Comparison of ENCODE assay signal across 8 mouse cellular contexts in the genomic region with DNA sequence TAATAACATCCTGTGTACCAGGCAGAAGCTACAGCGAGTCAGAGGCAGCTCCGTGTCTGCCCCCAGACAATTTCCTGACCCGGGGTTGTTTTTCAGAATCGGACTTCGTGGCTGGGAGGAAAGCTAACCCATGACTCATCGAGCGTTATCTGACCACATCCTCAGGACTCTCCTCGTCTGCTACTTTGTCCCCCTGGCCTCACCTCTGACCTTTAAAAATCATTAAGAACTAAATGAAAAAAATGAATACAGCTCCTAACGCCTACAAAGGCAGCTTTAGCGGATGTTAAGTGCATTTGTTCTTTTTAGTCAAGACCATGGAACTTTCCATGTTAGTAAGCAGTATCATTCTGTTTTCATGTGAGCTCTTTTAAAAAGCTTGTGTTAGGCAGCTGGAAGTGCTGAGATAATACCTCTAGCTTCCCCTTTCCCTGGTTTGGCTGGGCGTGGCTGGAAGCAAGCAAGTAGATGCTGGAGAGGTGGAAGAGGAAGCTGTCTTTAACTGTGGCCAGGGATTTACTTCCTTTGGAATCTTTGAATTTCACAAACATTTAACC. TPM values are rescaled to one million over a fixed set of nuclear protein-coding genes. Genes with fewer than 3 reads are reported as not detected.
DNase-seq lines count a peak whose midpoint lies in the region; ATAC-seq and TF ChIP-seq lines count a peak whose summit lies in the region.

No protein-coding gene starts in this region.

- TF ChIP-seq EP300 in heart, postnatal 0 days (IDR thresholded peaks at IDR 0.05; ENCODE audit: low read depth) = no peak
- TF ChIP-seq EP300 in liver, postnatal 0 days (IDR thresholded peaks at IDR 0.05; ENCODE audit: low read depth) = peak; percentile 43; the same call in 1 of the 2 replicates

- no peak overlapping the region for H3K9ac ChIP-seq in heart, postnatal 0 days (replicated peaks; ENCODE audit: low read depth, low read length)
- no peak overlapping the region for H3K9ac ChIP-seq in liver, postnatal 0 days (replicated peaks)

- H3K27me3 ChIP-seq in Patski = no peaks in the 10 kb centered on the region
- no peaks in the 10 kb centered on the region for H3K27me3 ChIP-seq in heart, postnatal 0 days (ENCODE audit: control insufficient read depth, insufficient read depth, low read length)
- no peaks in the 10 kb centered on the region for H3K27me3 ChIP-seq in liver, postnatal 0 days (ENCODE audit: insufficient read depth, low read length)
- no peaks in the 10 kb centered on the region for H3K27me3 ChIP-seq in cerebellum, adult 2 months (ENCODE audit: control insufficient read depth, insufficient read depth, low read length)
- no peaks in the 10 kb centered on the region for H3K27me3 ChIP-seq in limb, embryonic 10.5 days (ENCODE audit: low read depth, poor library complexity, severe bottlenecking)

- peak overlapping the region; percentile 39 for H3K27ac ChIP-seq in heart, postnatal 0 days (ENCODE audit: low read depth)
- H3K27ac ChIP-seq in liver, postnatal 0 days (ENCODE audit: low read depth) = peak overlapping the region; percentile 25; the same call in 1 of the 2 replicates
- no peak overlapping the region for H3K27ac ChIP-seq in cerebellum, adult 2 months (ENCODE audit: insufficient read depth, low read length)
- no peak overlapping the region for H3K27ac ChIP-seq in limb, embryonic 10.5 days

- POLR2A ChIA-PET in Patski (lab: Charles Lee) = interaction anchor here (0.5 to 1.0 kb wide), 2 partner anchors 25 to 54 kb away, joined by 3 read pairs; no protein-coding TSS in a partner anchor

- H3K4me3 ChIP-seq in heart, postnatal 0 days (ENCODE audit: low read depth, low read length) = no peak overlapping the region
- no peak overlapping the region for H3K4me3 ChIP-seq in liver, postnatal 0 days (ENCODE audit: low read depth, low read length)
- H3K4me3 ChIP-seq in cerebellum, adult 2 months (replicated peaks; ENCODE audit: insufficient read depth, low read depth, low read length) = no peak overlapping the region
- no peak overlapping the region for H3K4me3 ChIP-seq in limb, embryonic 10.5 days

- DNase-seq in 416B (ENCODE audit: low read depth) = peak; percentile 98
- no peak for DNase-seq in Patski (ENCODE audit: low read depth, low spot score)
- peak; percentile 38 for DNase-seq in heart, postnatal 0 days (ENCODE audit: low spot score)
- DNase-seq in liver, postnatal 0 days = peak; percentile 40
- DNase-seq in cerebellum, adult 2 months = no peak
- no peak for DNase-seq in cerebellum, postnatal 4 days (ENCODE audit: low spot score in 2 of 2)
- DNase-seq in limb, embryonic 10.5 days (ENCODE audit: low spot score) = no peak
- DNase-seq in urinary bladder, postnatal 25 days (ENCODE audit: low spot score) = no peak

- no peaks in the 10 kb centered on the region for H3K36me3 ChIP-seq in heart, postnatal 0 days (replicated peaks; ENCODE audit: control insufficient read depth, insufficient read depth, low read length)
- no peaks in the 10 kb centered on the region for H3K36me3 ChIP-seq in liver, postnatal 0 days (replicated peaks; ENCODE audit: insufficient read depth, low read length)
- H3K36me3 ChIP-seq in limb, embryonic 10.5 days = no peaks in the 10 kb centered on the region

- TF ChIP-seq POLR2A in cerebellum, adult 2 months (IDR thresholded peaks at IDR 0.05; ENCODE audit: borderline replicate concordance, insufficient read depth, low read length) = no peak

- no peak for TF ChIP-seq CTCF in Patski (IDR thresholded peaks at IDR 0.05)
- no peak for TF ChIP-seq CTCF in heart, postnatal 0 days (IDR thresholded peaks at IDR 0.05; ENCODE audit: low read depth)
- no peak for TF ChIP-seq CTCF in liver, postnatal 0 days (IDR thresholded peaks at IDR 0.05; ENCODE audit: low read depth)
- no peak for TF ChIP-seq CTCF in cerebellum, adult 2 months (IDR thresholded peaks at IDR 0.05; ENCODE audit: borderline replicate concordance, insufficient read depth, low read depth, low read length)

- ATAC-seq in Patski = peak; percentile 40
- ATAC-seq in heart, postnatal 0 days (ENCODE audit: insufficient read depth, low read depth) = 0 out of 2 replicates have a peak, but pooled peaks have one; percentile 49
- ATAC-seq in liver, postnatal 0 days = peak; percentile 79

- peaks cover 3% of the 10 kb centered on the region for H3K4me1 ChIP-seq in heart, postnatal 0 days (ENCODE audit: control insufficient read depth, insufficient read depth)
- H3K4me1 ChIP-seq in liver, postnatal 0 days (ENCODE audit: insufficient read depth) = peaks cover 11% of the 10 kb centered on the region
- no peaks in the 10 kb centered on the region for H3K4me1 ChIP-seq in cerebellum, adult 2 months (ENCODE audit: control insufficient read depth, insufficient read depth, low read length)
- peaks cover 11% of the 10 kb centered on the region for H3K4me1 ChIP-seq in limb, embryonic 10.5 days

- no peak overlapping the region for H3K4me2 ChIP-seq in heart, postnatal 0 days (ENCODE audit: low read depth, low read length)
- H3K4me2 ChIP-seq in liver, postnatal 0 days (ENCODE audit: low read depth, low read length) = peak overlapping the region; percentile 5; the same call in 1 of the 2 replicates

- in situ Hi-C loops in Patski (cut with MboI; ENCODE audit: low pct_unique_long_range_greater_than_20kb) = no loop called here

- H3K9me3 ChIP-seq in heart, postnatal 0 days (replicated peaks; ENCODE audit: control insufficient read depth, low read length) = no peaks in the 10 kb centered on the region
- no peaks in the 10 kb centered on the region for H3K9me3 ChIP-seq in liver, postnatal 0 days (ENCODE audit: low read length)
- H3K9me3 ChIP-seq in limb, embryonic 10.5 days (replicated peaks) = no peaks in the 10 kb centered on the region

- CTCF ChIA-PET in Patski (lab: Charles Lee) = interaction anchor here (0.7 to 1.9 kb wide), 2 partner anchors 8 to 16 kb away, joined by 3 to 7 read pairs; no protein-coding TSS in a partner anchor

- 19% methylated on average over 11 of the region's 11 CpGs for WGBS in heart, postnatal 0 days
- WGBS in liver, postnatal 0 days (ENCODE audit: insufficient replicate concordance) = 25% methylated on average over 11 of the region's 11 CpGs
- WGBS in cerebellum, adult 2 months = 89% methylated on average over 11 of the region's 11 CpGs
- WGBS in limb, embryonic 10.5 days = 58% methylated on average over 11 of the region's 11 CpGs

RNA-seq across cellular contexts. Expression of a gene that starts 24.3 kb away (rescaled TPM):
- 31.4 TPM for polyA plus RNA-seq in Patski (2021)
- 58.7 and 78.1 TPM in 2 replicates for total RNA-seq in heart, postnatal 0 days (2014; rRNA removed; ENCODE audit: low replicate concordance)
- 62.0 and 62.6 TPM in 2 replicates for polyA plus RNA-seq in heart, postnatal 0 days (2015; fragmentation: Nextera tagmentation; extraction: Ambion mirVana)
- 51.1 and 54.4 TPM in 2 replicates for polyA plus RNA-seq in liver, postnatal 0 days (2015; fragmentation: Nextera tagmentation; extraction: Ambion mirVana)
- 27.3 and 28.4 TPM in 2 replicates for polyA plus RNA-seq in cerebellum, adult 2 months (2012; rRNA removed)
- 38.0 and 38.7 TPM in 2 replicates for polyA plus RNA-seq in limb, embryonic 10.5 days (2016; fragmentation: Nextera tagmentation; extraction: Ambion mirVana)

RNA-seq across cellular contexts. Expression of a gene that starts 37.5 kb away (rescaled TPM):
- polyA plus RNA-seq in Patski (2021) = 0.59 TPM
- total RNA-seq in heart, postnatal 0 days (2014; rRNA removed; ENCODE audit: low replicate concordance) = 30.5 and 37.3 TPM in 2 replicates
- polyA plus RNA-seq in heart, postnatal 0 days (2015; fragmentation: Nextera tagmentation; extraction: Ambion mirVana) = 133 TPM in 2 replicates
- polyA plus RNA-seq in liver, postnatal 0 days (2015; fragmentation: Nextera tagmentation; extraction: Ambion mirVana) = 48.7 and 56.5 TPM in 2 replicates
- 4.9 and 5.0 TPM in 2 replicates for polyA plus RNA-seq in cerebellum, adult 2 months (2012; rRNA removed)
- polyA plus RNA-seq in limb, embryonic 10.5 days (2016; fragmentation: Nextera tagmentation; extraction: Ambion mirVana) = 12.7 and 13.9 TPM in 2 replicates

Comparison
In these comparisons a context has a peak if more than half of its experiments do, and no peak if none do; other contexts are left out.
1. DNase-seq: peak in 416B (single experiment), heart, postnatal 0 days (single experiment) and liver, postnatal 0 days (single experiment); none in Patski (single experiment), cerebellum, adult 2 months (0 of 2), cerebellum, postnatal 4 days (0 of 2), limb, embryonic 10.5 days (single experiment) and urinary bladder, postnatal 25 days (single experiment).
2. H3K27ac ChIP-seq: peak in heart, postnatal 0 days (single experiment) and liver, postnatal 0 days (single experiment); none in cerebellum, adult 2 months (single experiment) and limb, embryonic 10.5 days (single experiment).
3. Peak in every context shown above with its lines, with median percentiles within 50 percentile points of each other: ATAC-seq.